Mouse (Mus musculus): ENCODE results near the gene Adcy5.
A peak's percentile ranks its signal among the peaks of the same experiment; 100 is the strongest.

The Adcy5 gene

GRCm38 (mm10) chr16:35156306-35156695 is 1.6 kb downstream of the Adcy5 start:
- peak in 1 of 2 experiments; percentile 15 for DNase-seq (ENCODE audit: low spot score in 2 of 2)

DNA sequence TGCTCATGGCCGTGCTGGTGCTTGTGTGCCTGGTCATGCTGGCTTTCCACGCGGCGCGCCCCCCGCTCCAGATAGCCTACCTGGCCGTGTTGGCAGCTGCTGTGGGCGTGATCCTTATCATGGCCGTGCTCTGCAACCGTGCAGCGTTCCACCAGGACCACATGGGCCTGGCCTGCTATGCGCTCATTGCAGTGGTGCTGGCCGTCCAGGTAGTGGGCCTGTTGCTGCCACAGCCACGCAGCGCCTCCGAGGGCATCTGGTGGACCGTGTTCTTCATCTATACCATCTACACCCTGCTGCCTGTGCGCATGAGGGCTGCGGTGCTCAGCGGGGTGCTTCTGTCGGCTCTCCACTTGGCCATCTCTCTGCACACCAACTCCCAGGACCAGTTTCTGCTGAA is 2.2 kb downstream of the Adcy5 start:
- DNase-seq (ENCODE audit: low spot score in 2 of 2), result no peak

- DNase-seq (ENCODE audit: low spot score in 2 of 2), result no peak
Measured at GRCm38 (mm10) chr16:35159532-35159931, 4.9 kb downstream of the Adcy5 start.

- no peak for DNase-seq (ENCODE audit: low spot score in 2 of 2)
Measured at GRCm38 (mm10) chr16:35159991-35160390, 5.3 kb downstream of the Adcy5 start.

DNA sequence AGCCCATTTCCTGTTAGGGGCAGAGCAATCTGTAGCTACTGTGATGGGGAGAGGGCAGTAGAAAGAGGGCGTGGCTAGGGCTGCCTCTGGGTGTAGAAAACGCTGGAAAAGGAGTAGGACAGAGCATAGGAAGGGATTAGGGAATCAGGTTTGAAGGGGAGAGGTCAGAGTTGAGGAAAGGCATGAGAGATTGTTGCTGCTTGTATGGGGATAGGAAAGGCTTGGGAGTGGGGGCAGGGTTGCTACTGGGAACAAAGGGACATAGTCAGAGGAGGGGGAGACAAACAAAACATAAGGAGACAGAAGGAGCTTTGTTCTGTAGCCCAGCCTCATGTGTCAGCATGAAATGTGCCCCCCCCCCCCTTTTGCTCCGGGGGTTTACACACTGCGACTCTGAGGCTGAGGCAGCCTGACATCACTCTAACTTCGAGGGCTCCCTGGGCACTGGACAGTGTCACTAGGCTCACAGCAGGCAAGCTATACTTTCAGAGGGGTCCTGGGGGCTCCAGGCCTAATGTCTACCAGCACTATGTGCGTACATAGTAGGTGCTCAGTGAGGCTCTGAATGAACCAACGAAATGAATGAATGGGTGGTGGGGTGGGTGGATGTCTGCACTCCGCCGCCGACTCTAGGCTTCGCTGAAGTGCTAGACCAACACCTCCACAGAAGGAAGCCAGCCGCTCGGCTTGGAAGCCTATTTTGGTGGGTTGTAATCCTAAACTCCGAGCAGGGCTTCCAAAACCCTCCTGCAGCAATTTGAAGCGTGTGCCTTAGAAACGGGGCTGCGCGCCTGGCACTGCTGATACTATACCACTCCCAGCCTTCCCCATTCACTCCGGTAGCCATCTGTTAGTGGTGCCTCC is 9.9 kb downstream of the Adcy5 start:
- no peak for DNase-seq (ENCODE audit: low spot score in 2 of 2)

DNA sequence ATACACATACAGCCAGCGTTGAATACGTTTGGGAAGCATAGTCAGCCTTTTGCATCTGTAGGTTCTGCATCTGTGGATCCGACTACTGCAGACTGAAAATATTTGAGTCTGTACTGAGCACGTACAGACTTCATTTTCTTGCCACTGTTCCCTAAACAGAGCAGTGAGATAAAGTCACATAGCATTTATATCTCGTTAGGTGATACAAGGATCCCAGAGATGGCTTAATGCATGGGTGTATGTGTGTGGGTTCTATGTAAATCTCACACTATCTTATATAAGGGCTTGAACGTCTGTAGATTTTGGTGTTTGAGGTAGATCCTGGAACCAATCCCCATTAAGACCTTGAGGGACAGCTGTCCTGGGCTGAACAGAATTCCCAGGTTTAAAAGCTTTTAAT is 10.7 kb downstream of the Adcy5 start:
- no peak for DNase-seq (ENCODE audit: low spot score in 2 of 2)

DNA sequence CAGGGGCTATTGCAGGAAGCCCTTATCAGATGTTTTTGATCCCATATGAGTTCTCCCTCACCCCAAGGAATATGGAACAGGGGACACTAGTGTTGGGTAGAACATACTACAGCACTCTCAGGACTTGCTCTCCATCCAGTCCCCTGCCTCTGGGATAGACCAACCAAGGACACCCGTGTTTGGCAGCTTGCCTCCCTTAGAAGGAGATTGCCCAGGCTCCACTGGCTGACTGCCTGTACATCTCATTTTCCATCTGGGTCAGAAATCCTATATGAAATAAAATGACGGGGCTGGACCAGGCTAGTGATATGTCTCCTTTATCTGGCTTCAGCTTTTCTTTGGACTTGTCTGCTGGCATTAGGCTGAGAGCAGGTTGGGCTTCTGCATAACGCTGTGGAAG is 11.1 kb downstream of the Adcy5 start:
- DNase-seq (ENCODE audit: low spot score in 2 of 2), result no peak

DNA sequence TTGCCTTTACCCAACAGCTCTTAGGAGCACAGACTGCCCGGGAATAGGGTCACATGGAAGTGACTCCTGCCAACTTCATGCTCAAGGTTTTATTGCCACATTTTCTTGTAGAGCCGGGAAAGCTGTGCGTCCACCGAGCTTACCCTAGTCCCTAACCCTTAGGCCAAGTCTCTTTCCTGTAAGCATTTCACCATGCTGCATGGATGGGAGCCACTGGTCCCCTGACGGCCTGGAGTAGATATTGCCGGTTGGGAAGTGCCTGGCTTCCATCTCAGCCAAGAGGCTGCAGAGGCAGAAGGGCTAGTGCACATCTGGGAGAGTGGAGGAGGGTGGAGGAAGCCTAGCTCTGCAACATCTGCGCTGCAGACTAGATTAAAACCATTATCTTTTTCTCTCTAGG is 14.8 kb downstream of the Adcy5 start:
- no peak for DNase-seq (ENCODE audit: low spot score in 2 of 2)

- DNase-seq (ENCODE audit: low spot score in 2 of 2), result no peak
Measured at GRCm38 (mm10) chr16:35172195-35172594, 17.5 kb downstream of the Adcy5 start.

GRCm38 (mm10) chr16:35178516-35178915 is 23.8 kb downstream of the Adcy5 start:
- no peak for DNase-seq (ENCODE audit: low spot score in 2 of 2)

DNA sequence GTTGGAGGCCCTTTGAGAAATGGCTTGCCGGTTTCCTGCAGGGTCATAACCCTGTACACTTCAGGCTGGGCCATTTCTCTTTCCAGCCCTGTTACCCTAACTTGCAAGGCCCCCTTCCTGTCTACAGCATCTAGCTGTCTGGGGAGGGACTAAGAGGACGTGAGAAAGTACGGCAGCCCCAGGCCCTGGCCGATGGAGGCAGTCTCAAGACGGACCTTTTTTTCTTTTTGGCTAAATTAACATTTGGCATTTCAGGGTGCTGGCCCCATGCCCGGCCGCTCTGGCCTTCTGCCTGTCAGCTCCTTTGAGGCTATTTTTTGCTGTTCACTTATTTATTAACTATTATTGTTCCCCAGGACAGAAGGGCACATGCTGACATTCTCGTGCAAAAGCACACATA is 24.4 kb downstream of the Adcy5 start:
- no peak for DNase-seq (ENCODE audit: low spot score in 2 of 2)

DNA sequence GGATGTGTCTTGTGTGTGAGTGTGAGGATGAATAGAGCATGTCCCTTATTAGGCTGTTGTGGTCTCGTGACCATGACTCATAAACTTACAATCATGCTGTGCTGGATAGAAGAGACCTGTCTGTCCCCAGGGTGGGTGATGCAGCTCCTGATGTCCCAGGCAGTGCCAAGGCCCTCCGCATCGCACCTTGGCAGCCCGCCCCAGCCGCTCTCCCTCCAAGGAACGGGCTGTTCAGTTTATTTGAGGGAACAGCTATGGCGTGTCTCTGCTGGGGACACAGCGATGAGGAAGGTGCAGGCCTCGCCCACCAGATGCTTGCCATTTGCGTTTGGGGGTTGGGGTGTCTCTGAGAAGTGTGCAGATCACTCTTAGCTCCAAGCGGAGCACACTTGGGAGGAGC is 28.5 kb downstream of the Adcy5 start:
- no peak for DNase-seq (ENCODE audit: low spot score in 2 of 2)

DNA sequence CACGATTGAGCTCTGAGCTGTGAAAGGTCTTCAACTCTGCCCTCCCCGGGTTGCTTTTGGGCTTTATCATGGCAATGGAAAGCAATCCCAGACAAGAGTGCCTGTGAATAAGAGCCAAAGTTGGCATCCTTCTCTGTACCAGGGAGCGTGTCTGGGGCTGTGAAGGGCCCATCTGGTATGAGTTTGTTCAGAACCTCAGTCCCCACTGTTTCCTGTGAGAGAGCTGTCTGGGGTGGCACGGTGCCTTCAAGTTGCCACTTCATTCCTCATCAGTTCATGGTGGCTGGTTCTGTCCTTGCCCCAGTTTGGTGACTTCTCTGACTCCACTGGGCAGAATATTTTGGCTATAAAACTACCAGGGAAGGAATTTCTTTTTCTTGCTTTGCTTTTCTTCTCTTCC is 33.4 kb downstream of the Adcy5 start:
- DNase-seq (ENCODE audit: low spot score in 2 of 2), result no peak

GRCm38 (mm10) chr16:35189420-35190141 is 34.9 kb downstream of the Adcy5 start:
- no peak for DNase-seq (ENCODE audit: low spot score in 2 of 2)

DNA sequence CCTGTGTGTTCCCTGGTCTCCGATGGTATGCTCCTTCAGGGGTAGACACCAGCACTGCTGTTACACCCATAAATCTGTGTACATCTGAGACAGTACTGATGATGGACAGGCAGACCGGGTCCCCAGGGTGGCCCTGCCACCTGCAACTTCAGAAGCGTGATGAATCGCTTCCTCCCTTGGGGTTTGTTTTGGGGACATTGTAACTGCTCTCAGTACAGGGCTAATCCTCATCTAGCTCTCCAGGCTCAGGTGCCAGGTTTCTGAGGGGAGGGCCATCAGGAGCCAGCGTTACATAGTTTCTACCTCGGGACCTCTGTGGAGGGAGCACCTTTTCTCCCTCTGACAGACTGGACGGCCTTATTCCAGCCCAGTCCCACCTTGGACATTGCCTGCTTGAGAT is 36.1 kb downstream of the Adcy5 start:
- DNase-seq (ENCODE audit: low spot score in 2 of 2), result no peak

DNA sequence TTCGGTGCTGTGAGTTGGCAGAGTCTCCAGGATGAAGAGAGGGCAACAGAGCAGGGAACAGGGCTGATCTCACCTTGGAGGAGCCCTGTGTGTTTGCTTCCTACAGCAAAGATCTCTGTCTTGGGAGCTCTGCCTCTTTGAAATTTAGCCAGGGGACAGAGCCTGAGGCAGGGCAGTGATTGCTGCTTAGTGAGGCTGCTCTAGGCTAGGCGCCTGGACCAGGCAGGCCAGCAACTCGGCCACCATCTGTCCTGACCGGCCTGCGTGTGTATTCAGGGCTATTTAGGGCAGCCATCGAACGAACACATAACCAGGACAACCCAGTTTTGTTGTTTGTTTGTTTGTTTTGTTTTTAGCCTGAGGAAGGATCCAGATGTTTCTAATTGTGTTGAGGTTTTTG is 36.6 kb downstream of the Adcy5 start:
- no peak for DNase-seq (ENCODE audit: low spot score in 2 of 2)

- no peak for DNase-seq (ENCODE audit: low spot score in 2 of 2)
Measured at GRCm38 (mm10) chr16:35192471-35192870, 37.8 kb downstream of the Adcy5 start.

DNA sequence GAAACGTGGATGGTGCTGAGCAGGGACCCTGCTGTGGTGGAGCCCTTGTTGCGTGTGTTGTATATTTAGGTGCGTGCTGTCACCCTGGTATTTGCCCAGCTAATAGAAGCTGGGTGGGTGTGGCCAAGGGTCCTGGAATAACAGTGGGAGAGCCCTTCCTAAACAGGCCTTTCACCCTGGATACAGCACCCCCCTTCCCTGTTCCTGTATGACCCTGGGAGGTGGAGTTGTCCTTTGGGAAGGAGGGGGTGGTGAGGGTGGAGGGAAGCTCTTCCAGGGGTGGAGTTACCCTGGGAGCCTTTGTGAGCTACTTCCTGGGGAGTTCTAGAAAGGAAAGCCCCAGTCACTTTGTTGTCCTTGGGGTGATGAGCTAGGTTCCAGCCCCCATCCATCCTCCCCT is 38.7 kb downstream of the Adcy5 start:
- no peak for DNase-seq (ENCODE audit: low spot score in 2 of 2)

DNA sequence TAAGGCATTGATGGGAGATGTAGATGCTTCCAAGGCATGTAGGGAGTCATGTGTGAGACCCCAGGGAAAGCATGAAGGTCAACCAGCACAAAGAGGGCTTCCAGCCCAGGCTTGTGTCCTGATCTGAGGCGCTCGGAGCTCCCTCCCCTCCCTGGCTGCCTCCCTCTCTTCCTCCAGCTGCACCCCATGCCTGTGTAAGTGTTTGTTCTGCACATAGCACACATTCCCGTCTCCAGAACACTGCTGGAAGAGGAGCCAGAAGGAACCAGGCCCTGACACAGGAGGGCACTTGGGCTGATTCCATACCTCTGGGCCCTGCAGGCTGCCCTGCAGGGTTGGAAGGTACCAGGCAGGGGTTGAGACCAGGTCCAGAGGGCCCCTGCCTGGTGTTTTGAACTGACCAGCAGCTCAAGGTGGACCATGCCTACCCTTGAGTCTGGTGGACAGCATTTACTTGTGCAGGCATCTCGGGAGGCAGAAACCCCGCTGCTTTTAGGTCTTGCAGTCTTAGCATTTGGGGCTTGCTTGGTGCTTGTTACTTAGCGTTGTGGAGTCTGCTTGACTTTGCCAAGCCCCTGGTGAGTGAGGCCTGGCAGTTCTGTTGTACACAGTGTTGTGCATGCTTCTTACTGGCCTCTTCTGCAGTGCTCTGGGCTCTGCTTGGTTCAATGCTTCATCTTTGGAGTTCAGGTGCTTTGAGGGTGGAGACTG is 45.2 kb downstream of the Adcy5 start:
- no peak for DNase-seq (ENCODE audit: low spot score in 2 of 2)

- DNase-seq (ENCODE audit: low spot score in 2 of 2), result no peak
Measured at GRCm38 (mm10) chr16:35200432-35201142, 45.9 kb downstream of the Adcy5 start.

DNA sequence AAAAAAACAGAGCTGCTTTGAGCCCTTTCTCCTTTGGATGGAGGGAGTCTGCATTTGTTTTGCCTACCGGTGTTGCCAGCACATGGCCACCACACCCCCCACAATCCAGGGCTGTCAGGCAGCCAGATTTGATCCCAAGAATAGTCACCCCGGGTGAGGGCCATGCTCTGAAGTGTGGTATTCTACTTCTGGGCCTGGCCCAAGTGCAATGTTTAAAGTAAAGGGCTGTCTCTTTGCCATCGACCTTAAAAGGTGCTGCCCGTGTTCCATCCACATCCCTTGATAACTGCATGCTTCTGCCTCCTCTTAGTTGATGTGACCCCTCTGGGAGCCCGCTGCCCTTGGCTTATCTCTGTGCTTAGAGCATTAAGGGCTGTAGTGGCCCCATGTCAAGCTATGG is 46.6 kb downstream of the Adcy5 start:
- DNase-seq (ENCODE audit: low spot score in 2 of 2), result no peak

- no peak for DNase-seq (ENCODE audit: low spot score in 2 of 2)
Measured at GRCm38 (mm10) chr16:35203511-35203910, 48.8 kb downstream of the Adcy5 start.
